Mouse (Mus musculus) liver, postnatal 0 days (tissue): ENCODE measurements around the gene Gabrr1. TPM values are rescaled to one million over a fixed set of nuclear protein-coding genes. Genes with fewer than 3 reads are reported as not detected.
A peak's percentile ranks its signal among the peaks of the same experiment; 100 is the strongest.
"Not testable (repeated sequence)": the region's sequence is repeated elsewhere in the genome, so short reads cannot be mapped to it uniquely, and the experiment has no call there.

ENCODE experiments used
- ATAC-seq: fragments of 200-750 bp; cut with Nextera tagmentation; 2 replicates; pipeline ENCODE4 v1.8.0; 2017; ENCODE audit warnings: mild to moderate bottlenecking, moderate library complexity
- DNase-seq: peaks from one replicate; pipeline ENCODE4 v3.0.0-alpha.2; 2016
- H3K27ac ChIP-seq: fragments of 300-500 bp; sonication (generic); 2 replicates; pipeline ENCODE4 v1.5.1; 2014; ENCODE audit warnings: antibody characterized with exemption, moderate library complexity, mild to moderate bottlenecking, low read depth
- H3K27me3 ChIP-seq: fragments of 300-500 bp; sonication (generic); 2 replicates; pipeline ENCODE4 v1.6.1; 2014; ENCODE audit warnings: low read length, control low read depth, mixed read lengths; ENCODE audit not compliant: insufficient read depth
- H3K36me3 ChIP-seq: fragments of 300-500 bp; sonication (generic); replicated peaks from 2 replicates; pipeline ENCODE4 v1.6.1; 2014; ENCODE audit warnings: mild to moderate bottlenecking, control low read depth, low read length, moderate library complexity, mixed read lengths; ENCODE audit not compliant: insufficient read depth
- H3K4me1 ChIP-seq: fragments of 300-500 bp; sonication (generic); 2 replicates; pipeline ENCODE4 v1.6.1; 2014; ENCODE audit warnings: antibody characterized with exemption, mild to moderate bottlenecking, control low read depth; ENCODE audit not compliant: insufficient read depth
- H3K4me2 ChIP-seq: fragments of 300-500 bp; sonication (generic); 2 replicates; pipeline ENCODE4 v1.6.1; 2014; ENCODE audit warnings: low read depth, mild to moderate bottlenecking, low read length, moderate library complexity, mixed read lengths
- H3K4me3 ChIP-seq: fragments of 300-500 bp; sonication (generic); 2 replicates; pipeline ENCODE4 v1.5.1; 2014; ENCODE audit warnings: low read depth, low read length
- H3K9ac ChIP-seq: fragments of 300-500 bp; sonication (generic); replicated peaks from 2 replicates; pipeline ENCODE4 v1.6.1; 2014; ENCODE audit warnings: mild to moderate bottlenecking, moderate library complexity
- H3K9me3 ChIP-seq: fragments of 300-500 bp; sonication (generic); 2 replicates; pipeline ENCODE4 v1.6.1; 2016; ENCODE audit warnings: mild to moderate bottlenecking, control low read depth, low read length, mixed read lengths
- CTCF ChIP-seq: sonication (generic); IDR thresholded peaks from 2 replicates; pipeline ENCODE4 v1.5.1; 2016; ENCODE audit warnings: antibody characterized with exemption, low read depth
- EP300 ChIP-seq: IDR thresholded peaks from 2 replicates; pipeline ENCODE4 v1.6.1; 2016; ENCODE audit warnings: antibody characterized with exemption, low read depth, mild to moderate bottlenecking
- WGBS: fragments of 180-500 bp; shearing (Covaris S2); extraction: QIAGEN DNeasy Blood & Tissue Kit; methylation state at CpG from one replicate; pipeline ENCODE4 v1.1.7; 2014; ENCODE audit not compliant: insufficient replicate concordance; 5-methylcytosine and 5-hydroxymethylcytosine counted together
- polyA plus RNA-seq: library from polyadenylated mRNA; unstranded; fragments of >200 nt; fragmentation: Nextera tagmentation; extraction: Ambion mirVana; gene quantifications from 2 replicates; pipeline ENCODE4 v1.2.1, GENCODE M21; 2015

The Gabrr1 gene
- polyA plus RNA-seq, result not detected in 2 replicates

- H3K4me2 ChIP-seq, result no peak within 1 kb of the TSS
- no peak for DNase-seq
- no peaks in the 10 kb centered on the region for H3K36me3 ChIP-seq
- 68% methylated on average over 11 of the region's 11 CpGs for WGBS
- H3K9me3 ChIP-seq, result no peaks in the 10 kb centered on the region
- TF ChIP-seq EP300 (no peak), CTCF (no peak)
- no peak within 1 kb of the TSS for H3K27ac ChIP-seq
- no peak within 1 kb of the TSS for H3K4me3 ChIP-seq
- H3K27me3 ChIP-seq, result no peaks in the 10 kb centered on the region
- no peak within 1 kb of the TSS for H3K9ac ChIP-seq
- H3K4me1 ChIP-seq, result no peaks in the 10 kb centered on the region
- no peak for ATAC-seq
Observed at GRCm38 (mm10) chr4:33132221-33132620, at the start of gene Gabrr1. Gene Gabrr1 (plus strand): TSS chr4:33132521.

GRCm38 (mm10) chr4:33099118-33099694, 33.1 kb upstream of the Gabrr1 start:
- Histone ChIP-seq H3K4me3 (no peak overlapping the region), H3K36me3 (no peaks in the 10 kb centered on the region), H3K4me1 (no peaks in the 10 kb centered on the region), H3K4me2 (no peak overlapping the region), H3K27ac (no peak overlapping the region), H3K9me3 (no peaks in the 10 kb centered on the region), H3K27me3 (no peaks in the 10 kb centered on the region), H3K9ac (no peak overlapping the region)
- 53% methylated on average over 6 of the region's 6 CpGs for WGBS
- no peak for TF ChIP-seq EP300
- no peak for TF ChIP-seq CTCF
- ATAC-seq (no peak), DNase-seq (no peak)

- Histone ChIP-seq H3K9me3 (no peaks in the 10 kb centered on the region), H3K36me3 (no peaks in the 10 kb centered on the region), H3K27me3 (no peaks in the 10 kb centered on the region), H3K4me1 (no peaks in the 10 kb centered on the region), H3K4me3 (no peak overlapping the region), H3K9ac (no peak overlapping the region), H3K27ac (0 out of 2 replicates have a peak overlapping the region, but pooled peaks have one; percentile 11), H3K4me2 (no peak overlapping the region)
- no peak for ATAC-seq
- WGBS, result 38% methylated on average over 14 of the region's 14 CpGs
- TF ChIP-seq CTCF, result no peak
- no peak for TF ChIP-seq EP300
- DNase-seq, result no peak
Observed at GRCm38 (mm10) chr4:33109720-33110458, 22.4 kb upstream of the Gabrr1 start.

- H3K4me3 ChIP-seq, result no peak overlapping the region
- H3K36me3 ChIP-seq, result no peaks in the 10 kb centered on the region
- H3K4me1 ChIP-seq, result no peaks in the 10 kb centered on the region
- 68% methylated on average over 7 of the region's 7 CpGs for WGBS
- no peaks in the 10 kb centered on the region for H3K9me3 ChIP-seq
- H3K27ac ChIP-seq, result peak overlapping the region; percentile 1; the same call in 1 of the 2 replicates
- H3K4me2 ChIP-seq, result no peak overlapping the region
- no peaks in the 10 kb centered on the region for H3K27me3 ChIP-seq
- DNase-seq, result no peak
- ATAC-seq, result no peak
- H3K9ac ChIP-seq, result no peak overlapping the region
- TF ChIP-seq EP300 (no peak), CTCF (no peak)
Observed at GRCm38 (mm10) chr4:33110845-33111244, 21.5 kb upstream of the Gabrr1 start.

- H3K4me3 ChIP-seq, result no peak overlapping the region
- 73% methylated on average over 9 of the region's 9 CpGs for WGBS
- no peaks in the 10 kb centered on the region for H3K27me3 ChIP-seq
- H3K4me2 ChIP-seq, result no peak overlapping the region
- no peaks in the 10 kb centered on the region for H3K9me3 ChIP-seq
- TF ChIP-seq CTCF, result no peak
- TF ChIP-seq EP300, result no peak
- no peak for ATAC-seq
- no peaks in the 10 kb centered on the region for H3K4me1 ChIP-seq
- no peak overlapping the region for H3K9ac ChIP-seq
- peak overlapping the region; percentile 1; the same call in 1 of the 2 replicates for H3K27ac ChIP-seq
- no peaks in the 10 kb centered on the region for H3K36me3 ChIP-seq
- DNase-seq, result no peak
Observed at GRCm38 (mm10) chr4:33111358-33111757, 21.0 kb upstream of the Gabrr1 start.

GRCm38 (mm10) chr4:33112866-33113265, 19.5 kb upstream of the Gabrr1 start:
- H3K9me3 ChIP-seq, ATAC-seq, DNase-seq, H3K27ac ChIP-seq, H3K9ac ChIP-seq, H3K4me2 ChIP-seq, H3K27me3 ChIP-seq, H3K4me3 ChIP-seq, H3K4me1 ChIP-seq, H3K36me3 ChIP-seq: not testable (repeated sequence)
- 88% methylated on average over 10 of the region's 14 CpGs for WGBS
